Mouse (Mus musculus) gastrocnemius, postnatal 36 days (tissue): Measurements from ENCODE around the gene Mup22. TPM values are rescaled to one million over a fixed set of nuclear protein-coding genes. Genes with fewer than 3 reads are reported as not detected.
"Not testable (repeated sequence)": the region's sequence is repeated elsewhere in the genome, so short reads cannot be mapped to it uniquely, and the experiment has no call there.

Source experiments
- DNase-seq, 2 experiments: peaks; one replicate each; pipeline ENCODE4 v3.0.0; 2022
- intact Hi-C: fragments of 180-260 bp; cut with DNase I; formaldehyde crosslinking; loops from one replicate; pipeline ENCODE4 v1.15.1; 2025
- long read RNA-seq, 2 experiments: library from polyadenylated mRNA; stranded (forward); transcript quantifications; one replicate each; pipeline ENCODE4 v2.0.0; 2021
- total RNA-seq, 2 experiments: library from RNA; stranded (reverse); gene quantifications; 2 replicates each; pipeline ENCODE4 v1.2.3; 2021

Mup22 gene
- 10 to 100 TPM; 15.3 to 21.3 TPM for total RNA-seq
- long read RNA-seq, experiment 1, transcript Mup22-201 (7 exons, 861 nt): major isoform, 13 of 15 reads
- long read RNA-seq, experiment 1, partial matches to known transcripts: 2 of 15 reads
- long read RNA-seq, experiment 1, other reads (novel, unspliced or antisense): 0 of 15 reads
- long read RNA-seq, experiment 2, partial matches to known transcripts: 3 of 6 reads
- long read RNA-seq, experiment 2, other reads (novel, unspliced or antisense): 0 of 6 reads

DNA sequence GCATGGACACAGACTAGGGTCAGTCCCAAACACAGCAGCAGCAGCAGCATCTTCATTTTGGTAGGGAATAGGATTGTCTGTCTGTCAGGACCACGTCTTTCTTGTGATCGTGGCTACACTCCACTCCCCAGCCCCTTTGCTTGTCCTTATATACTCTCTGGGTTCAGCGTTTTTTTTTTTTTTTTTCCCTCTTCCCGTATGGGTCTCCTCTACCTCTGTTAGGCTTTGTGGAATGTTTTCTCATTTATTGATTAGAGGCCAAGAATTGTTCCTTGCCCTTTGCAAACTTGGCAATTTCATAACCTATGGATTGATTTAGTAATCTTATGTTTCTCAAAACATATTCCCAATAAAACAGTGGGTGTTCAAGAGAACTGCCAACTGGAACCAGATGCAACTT is at the start of gene Mup22:
Gene Mup22 (minus strand): TSS at position 101 of the 400 bp plus-strand sequence.
- DNase-seq, intact Hi-C loops: not testable (repeated sequence)

DNA sequence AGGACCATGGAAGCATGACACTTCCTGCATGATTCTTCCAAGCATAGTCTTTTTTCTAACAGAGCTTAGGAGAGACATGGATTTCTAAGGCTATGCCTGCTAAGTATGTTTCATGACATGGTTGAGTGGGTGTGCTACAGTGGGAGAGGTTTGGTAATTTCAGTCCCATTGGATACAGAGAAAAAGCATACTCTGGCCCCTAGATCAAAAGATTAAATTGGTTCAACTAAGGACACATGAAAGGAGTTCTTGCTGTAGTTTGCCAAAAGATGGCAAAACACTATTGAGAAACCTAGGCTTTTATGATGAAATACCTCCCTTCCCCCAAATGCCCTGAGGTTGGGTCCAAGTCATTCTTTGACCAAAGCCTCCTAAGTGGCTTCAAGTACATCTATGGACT is 19.6 kb upstream of the Mup22 start:
- DNase-seq, intact Hi-C loops: not testable (repeated sequence)

Other genes with a start within 250 kb of the Mup22 start
- not detected for gene Mup10, start 239.3 kb downstream of the Mup22 start, total RNA-seq
- gene Mup11, start 159.1 kb downstream of the Mup22 start, total RNA-seq: under 1 TPM; 0.30 to 0.74 TPM
- 1 to 10 TPM in 1 of 2 experiments, under 1 TPM in 1; 0.89 to 1.7 TPM for gene Mup12, start 80.1 kb downstream of the Mup22 start, total RNA-seq